Mouse (Mus musculus) hindbrain, embryonic 13.5 days (tissue): ENCODE results near the gene Gm20431. TPM values are rescaled to one million over a fixed set of nuclear protein-coding genes. Genes with fewer than 3 reads are reported as not detected.
"Not testable (repeated sequence)": the region's sequence is repeated elsewhere in the genome, so short reads cannot be mapped to it uniquely, and the experiment has no call there.

Experiments
- ATAC-seq: fragments of 200-750 bp; cut with Nextera tagmentation; 2 replicates; pipeline ENCODE4 v1.8.0; 2017; ENCODE audit warnings: moderate TSS enrichment; ENCODE audit not compliant: low FRiP score
- H3K27ac ChIP-seq: fragments of 300-500 bp; sonication (generic); 2 replicates; pipeline ENCODE4 v1.5.1; 2015; ENCODE audit warnings: inconsistent platforms, mild to moderate bottlenecking, moderate library complexity
- H3K27me3 ChIP-seq: fragments of 300-500 bp; sonication (generic); 2 replicates; pipeline ENCODE4 v1.6.1; 2015; ENCODE audit warnings: mild to moderate bottlenecking, inconsistent platforms
- H3K36me3 ChIP-seq: fragments of 300-500 bp; sonication (generic); 2 replicates; pipeline ENCODE4 v1.6.1; 2015; ENCODE audit warnings: mild to moderate bottlenecking, inconsistent platforms
- H3K4me1 ChIP-seq: fragments of 300-500 bp; sonication (generic); replicated peaks from 2 replicates; pipeline ENCODE4 v1.6.1; 2015; ENCODE audit warnings: inconsistent platforms
- H3K4me2 ChIP-seq: fragments of 300-500 bp; sonication (generic); 2 replicates; pipeline ENCODE4 v1.6.1; 2015; ENCODE audit warnings: inconsistent platforms, mild to moderate bottlenecking, moderate library complexity
- H3K4me3 ChIP-seq: fragments of 300-500 bp; sonication (generic); 2 replicates; pipeline ENCODE4 v1.5.1; 2015; ENCODE audit warnings: mild to moderate bottlenecking, inconsistent platforms
- H3K9ac ChIP-seq: fragments of 300-500 bp; sonication (generic); 2 replicates; pipeline ENCODE4 v1.6.1; 2015; ENCODE audit warnings: mild to moderate bottlenecking, inconsistent platforms
- H3K9me3 ChIP-seq: fragments of 300-500 bp; sonication (generic); 2 replicates; pipeline ENCODE4 v1.6.1; 2016; ENCODE audit warnings: inconsistent platforms
- WGBS: fragments of 180-500 bp; shearing (Covaris S2); methylation state at CpG from one replicate; pipeline ENCODE4 v1.1.7; 2015; 5-methylcytosine and 5-hydroxymethylcytosine counted together
- polyA plus RNA-seq: library from polyadenylated mRNA; unstranded; fragments of >200 nt; fragmentation: Nextera tagmentation; extraction: Ambion mirVana; gene quantifications from 2 replicates; pipeline ENCODE4 v1.2.1, GENCODE M21; 2015

Gene Gm20431
- polyA plus RNA-seq, 1 experiment from 2014 or later, result 11.0 TPM

DNA sequence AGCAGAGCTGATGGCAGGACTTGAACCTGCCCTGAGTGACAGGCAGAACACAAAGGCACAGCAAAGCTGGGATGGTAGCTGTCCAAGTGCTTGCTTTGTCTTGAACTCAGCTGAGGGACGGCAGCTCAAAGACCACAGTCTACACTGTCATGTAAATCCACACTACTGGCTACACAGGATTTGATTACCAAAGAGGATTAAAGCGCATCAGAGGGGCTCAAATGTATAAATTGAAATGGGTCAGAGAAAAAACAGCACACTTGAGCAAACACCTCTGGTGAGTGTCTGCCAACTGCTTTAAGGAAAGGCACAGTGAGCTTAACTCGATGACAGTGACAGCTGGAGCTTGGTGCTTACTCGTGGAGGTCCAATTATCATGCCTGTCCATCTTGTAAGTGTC, 43.8 kb downstream of the Gm20431 start:
- Histone ChIP-seq H3K9ac (no peak overlapping the region), H3K9me3 (no peaks in the 10 kb centered on the region), H3K27ac (no peak overlapping the region), H3K36me3 (peaks cover 51% of the 10 kb centered on the region), H3K27me3 (no peaks in the 10 kb centered on the region), H3K4me1 (peaks cover 24% of the 10 kb centered on the region), H3K4me2 (no peak overlapping the region), H3K4me3 (no peak overlapping the region)
- ATAC-seq, result no peak
- WGBS, result 52% methylated on average over 4 of the region's 4 CpGs

DNA sequence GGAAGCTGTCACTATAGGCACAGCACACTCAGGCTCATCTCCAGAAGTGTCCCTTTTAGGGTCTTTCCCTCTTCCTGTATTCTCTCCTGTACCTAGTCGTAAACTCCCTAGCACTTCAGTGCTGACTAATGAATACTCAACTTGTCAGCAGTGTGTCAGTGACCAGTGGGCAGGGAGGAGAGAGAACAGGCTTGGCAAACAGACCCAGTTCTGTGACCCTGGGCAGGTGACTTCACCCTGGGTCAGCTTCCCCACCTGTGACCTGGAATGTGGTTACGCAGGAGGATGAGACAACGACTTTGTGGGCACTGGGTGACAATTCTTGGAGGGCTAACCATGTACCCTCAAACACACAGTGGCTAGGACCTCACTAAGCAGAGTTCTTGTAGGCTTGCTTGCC, 44.3 kb downstream of the Gm20431 start:
- Histone ChIP-seq H3K27me3 (no peaks in the 10 kb centered on the region), H3K4me3 (no peak overlapping the region), H3K9ac (no peak overlapping the region), H3K4me2 (no peak overlapping the region), H3K4me1 (peaks cover 20% of the 10 kb centered on the region), H3K36me3 (peaks cover 55% of the 10 kb centered on the region), H3K27ac (no peak overlapping the region), H3K9me3 (no peaks in the 10 kb centered on the region)
- 94% methylated on average over 3 of the region's 3 CpGs for WGBS
- no peak for ATAC-seq

DNA sequence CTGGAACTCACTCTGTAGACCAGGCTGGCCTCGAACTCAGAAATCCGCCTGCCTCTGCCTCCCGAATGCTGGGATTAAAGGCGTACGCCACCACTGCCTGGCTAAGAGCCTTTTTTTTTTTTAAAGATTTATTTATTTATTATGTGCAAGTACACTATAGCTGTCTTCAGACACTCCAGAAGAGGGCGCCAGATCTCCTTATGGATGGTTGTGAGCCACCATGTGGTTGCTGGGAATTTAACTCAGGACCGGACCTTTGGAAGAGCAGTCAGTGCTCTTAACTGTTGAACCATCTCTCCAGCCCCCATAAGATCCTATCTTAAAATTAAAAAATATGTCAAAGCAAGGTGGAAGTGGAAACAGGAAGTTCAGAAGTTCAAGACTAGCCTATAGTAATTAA, 48.0 kb downstream of the Gm20431 start:
- H3K9me3 ChIP-seq, H3K9ac ChIP-seq, H3K27ac ChIP-seq, ATAC-seq, H3K27me3 ChIP-seq, H3K4me2 ChIP-seq, H3K4me3 ChIP-seq, H3K4me1 ChIP-seq: not testable (repeated sequence)
- 94% methylated on average over 7 of the region's 7 CpGs for WGBS
- H3K36me3 ChIP-seq, result peaks cover 77% of the 10 kb centered on the region

DNA sequence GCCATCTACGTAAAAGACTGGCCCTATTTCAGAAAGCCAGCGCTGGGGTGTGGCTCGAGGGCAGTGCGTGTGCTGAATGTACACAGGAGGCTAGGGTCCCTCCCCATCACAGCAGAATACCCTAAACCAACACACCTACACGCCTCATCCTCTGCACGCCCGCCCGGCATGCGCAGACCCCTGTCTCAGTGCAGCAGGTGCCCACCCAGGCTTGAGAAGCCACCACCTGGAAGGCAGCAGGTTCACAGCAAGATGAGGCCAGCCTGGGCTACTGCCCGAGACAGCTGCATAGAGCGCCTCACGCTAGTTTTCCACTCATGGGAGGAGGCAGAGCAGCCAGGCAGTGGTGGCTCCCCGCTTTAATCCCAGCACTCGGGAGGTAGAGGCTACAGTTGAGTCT, 49.2 kb downstream of the Gm20431 start:
- 95% methylated on average over 14 of the region's 14 CpGs for WGBS

DNA sequence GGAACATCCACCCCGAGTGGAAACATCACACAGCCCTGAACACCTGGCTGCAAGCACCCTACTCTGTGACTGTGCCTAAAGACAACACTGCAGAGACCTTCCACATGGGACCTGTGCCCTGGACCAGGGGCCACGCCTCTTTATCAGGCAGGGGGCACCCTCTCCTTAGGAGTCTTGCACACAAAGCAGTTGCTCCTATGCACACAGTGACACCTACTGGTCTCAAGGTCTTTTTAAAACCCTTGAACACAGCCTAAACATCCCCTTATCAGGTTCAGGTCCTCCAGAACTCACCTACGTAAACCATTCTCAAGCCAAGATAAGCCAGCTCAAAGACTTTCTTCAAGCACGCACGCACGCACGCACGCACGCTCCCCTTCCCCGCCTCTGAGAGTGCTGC, 50.0 kb downstream of the Gm20431 start:
- no peak overlapping the region for H3K9ac ChIP-seq
- no peaks in the 10 kb centered on the region for H3K9me3 ChIP-seq
- no peak for ATAC-seq
- no peak overlapping the region for H3K27ac ChIP-seq
- H3K4me1 ChIP-seq, result no peaks in the 10 kb centered on the region
- WGBS, result 94% methylated on average over 10 of the region's 10 CpGs
- H3K4me3 ChIP-seq, result no peak overlapping the region
- peaks cover 78% of the 10 kb centered on the region for H3K36me3 ChIP-seq
- H3K27me3 ChIP-seq, result no peaks in the 10 kb centered on the region
- H3K4me2 ChIP-seq, result no peak overlapping the region

More for the DNA sequence above, 49.2 kb downstream of the Gm20431 start:
- Histone ChIP-seq H3K27ac (no peak overlapping the region), H3K4me3 (no peak overlapping the region), H3K27me3 (no peaks in the 10 kb centered on the region), H3K4me2 (no peak overlapping the region), H3K4me1 (no peaks in the 10 kb centered on the region), H3K9ac (no peak overlapping the region), H3K9me3 (no peaks in the 10 kb centered on the region), H3K36me3 (peaks cover 78% of the 10 kb centered on the region)
- ATAC-seq, result no peak

DNA sequence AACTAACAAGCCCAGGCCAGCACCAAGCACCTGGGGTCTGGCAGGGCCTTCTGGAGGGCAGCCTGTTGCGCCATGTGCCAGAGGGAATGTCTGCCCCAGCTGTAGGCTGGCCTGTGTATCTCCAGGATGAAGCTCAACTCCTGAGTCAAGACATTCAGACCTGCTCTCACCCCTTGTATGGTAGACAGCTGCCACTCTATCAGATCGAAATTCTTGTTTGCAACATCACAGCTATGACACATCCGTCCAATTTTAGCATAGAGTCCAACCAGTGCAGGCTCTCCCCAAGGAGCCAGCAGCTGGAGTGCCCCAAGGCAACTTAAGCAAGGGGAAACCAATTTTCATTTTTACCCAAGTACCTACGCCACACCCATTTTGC, 54.6 kb downstream of the Gm20431 start:
- 85% methylated on average over 4 of the region's 4 CpGs for WGBS

DNA sequence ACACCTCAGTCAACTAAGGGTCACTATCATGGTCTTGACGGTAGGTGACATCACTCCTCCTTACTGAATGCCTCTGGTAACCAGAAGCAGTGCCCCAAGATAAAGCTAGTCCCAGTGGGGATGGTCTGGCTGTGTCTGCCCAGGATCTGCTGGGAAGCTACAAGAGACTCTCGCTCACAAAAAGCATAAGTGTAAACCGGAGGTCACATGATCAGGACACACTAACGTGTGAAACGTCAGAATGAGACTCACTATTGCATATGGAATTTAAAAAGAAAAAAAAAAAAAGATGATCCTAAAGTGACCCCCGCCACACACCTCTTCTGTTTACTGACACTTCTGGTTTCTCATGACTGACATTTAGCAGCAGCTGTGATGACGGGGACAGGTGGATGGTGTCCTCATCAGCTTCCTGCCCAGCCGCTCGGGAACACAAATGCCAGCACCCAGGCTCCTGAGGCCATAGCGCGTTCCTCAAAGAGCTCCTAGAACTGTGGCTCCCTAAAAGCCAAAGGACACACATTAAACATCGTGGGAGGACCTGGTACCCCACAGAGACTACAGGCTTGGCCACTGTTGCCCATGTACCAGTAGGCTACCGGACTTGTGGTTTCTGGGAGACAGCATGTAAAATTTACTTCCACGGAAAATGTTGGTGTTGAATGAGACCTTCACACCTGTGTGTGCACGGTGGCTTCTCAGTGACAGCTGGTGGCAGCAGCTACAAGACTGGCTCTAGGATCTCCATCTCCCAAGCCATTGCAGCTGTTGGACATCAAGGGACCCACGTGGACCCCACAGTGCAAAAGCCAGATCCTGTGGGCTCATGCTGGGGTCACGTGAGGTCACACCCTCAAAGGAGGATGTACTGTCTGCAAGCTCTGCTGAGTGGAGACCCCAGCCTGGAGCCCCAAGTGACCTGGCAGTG, 55.2 kb downstream of the Gm20431 start:
- H3K27ac ChIP-seq, result no peak overlapping the region
- peaks cover 22% of the 10 kb centered on the region; the same call in 1 of the 2 replicates for H3K27me3 ChIP-seq
- H3K4me3 ChIP-seq, result no peak overlapping the region
- H3K4me1 ChIP-seq, result peaks cover 3% of the 10 kb centered on the region
- 84% methylated on average over 17 of the region's 17 CpGs for WGBS
- H3K4me2 ChIP-seq, result no peak overlapping the region
- H3K9me3 ChIP-seq, result no peaks in the 10 kb centered on the region
- ATAC-seq, result no peak
- H3K9ac ChIP-seq, result no peak overlapping the region
- peaks cover 35% of the 10 kb centered on the region for H3K36me3 ChIP-seq

More for the DNA sequence above, 54.6 kb downstream of the Gm20431 start:
- H3K4me1 ChIP-seq, result peaks cover 3% of the 10 kb centered on the region
- no peak overlapping the region for H3K9ac ChIP-seq
- no peaks in the 10 kb centered on the region for H3K9me3 ChIP-seq
- H3K4me3 ChIP-seq, result no peak overlapping the region
- H3K4me2 ChIP-seq, result no peak overlapping the region
- H3K27me3 ChIP-seq, result peaks cover 21% of the 10 kb centered on the region; the same call in 1 of the 2 replicates
- peaks cover 35% of the 10 kb centered on the region for H3K36me3 ChIP-seq
- ATAC-seq, result no peak
- H3K27ac ChIP-seq, result no peak overlapping the region

DNA sequence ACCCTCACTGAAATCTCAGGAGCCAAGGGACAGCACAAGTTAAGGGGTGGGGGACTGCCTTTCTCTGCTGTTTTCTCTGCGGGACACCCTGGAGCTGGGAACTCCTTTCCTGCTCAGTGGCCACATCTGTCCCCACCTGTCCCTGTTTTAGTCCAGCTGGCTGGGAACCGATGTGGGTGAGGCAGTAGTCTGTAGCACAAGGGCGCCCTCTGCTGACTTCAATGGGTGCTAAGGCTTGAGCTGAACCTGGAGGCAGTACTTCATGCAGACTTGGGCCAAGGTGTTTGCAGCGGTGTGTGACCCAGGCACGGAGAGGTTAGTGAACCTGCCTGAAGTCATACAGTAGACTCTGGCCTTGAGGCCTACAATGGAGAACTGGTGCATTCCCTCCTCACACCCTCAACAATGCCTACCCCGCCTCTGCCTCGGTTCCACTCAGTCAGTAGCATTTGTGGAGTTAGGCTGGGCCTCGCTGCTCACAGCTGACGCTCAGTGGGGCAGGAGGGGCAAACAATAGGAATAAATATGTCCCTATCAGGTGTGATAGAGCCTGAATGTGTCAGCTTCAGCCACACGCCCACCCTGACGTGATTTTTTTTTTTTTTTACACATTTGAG, 56.0 kb downstream of the Gm20431 start:
- H3K9me3 ChIP-seq, result no peaks in the 10 kb centered on the region
- WGBS, result 32% methylated on average over 11 of the region's 11 CpGs
- H3K4me1 ChIP-seq, result peaks cover 3% of the 10 kb centered on the region
- H3K4me3 ChIP-seq, result no peak overlapping the region
- peak; percentile 86 for ATAC-seq
- H3K36me3 ChIP-seq, result peaks cover 30% of the 10 kb centered on the region
- H3K27me3 ChIP-seq, result peaks cover 23% of the 10 kb centered on the region; the same call in 1 of the 2 replicates
- H3K27ac ChIP-seq, result no peak overlapping the region
- no peak overlapping the region for H3K4me2 ChIP-seq
- no peak overlapping the region for H3K9ac ChIP-seq

DNA sequence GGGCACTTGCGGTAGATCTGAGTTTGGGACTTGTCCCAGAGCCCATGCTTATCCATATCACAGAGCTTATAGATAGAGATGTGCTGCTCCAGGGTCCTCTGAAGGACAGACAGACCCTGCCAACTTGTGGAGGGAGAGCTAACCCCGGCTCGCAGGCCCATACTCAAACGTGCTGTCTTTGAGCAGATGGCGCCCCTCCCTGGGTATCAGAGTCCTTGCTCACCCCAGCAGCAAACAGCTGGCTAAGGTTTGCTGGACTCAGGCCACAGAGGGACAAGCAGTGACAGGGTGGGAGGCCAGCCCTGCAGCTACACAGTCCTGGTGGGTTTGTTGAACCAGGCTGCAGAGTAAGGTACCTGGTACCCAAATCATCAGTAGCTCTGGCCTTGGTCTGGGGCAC, 58.3 kb downstream of the Gm20431 start:
- Histone ChIP-seq H3K9me3 (no peaks in the 10 kb centered on the region), H3K27ac (no peak overlapping the region), H3K4me2 (no peak overlapping the region), H3K27me3 (peaks cover 35% of the 10 kb centered on the region), H3K9ac (no peak overlapping the region), H3K36me3 (peaks cover 17% of the 10 kb centered on the region), H3K4me1 (peaks cover 3% of the 10 kb centered on the region), H3K4me3 (no peak overlapping the region)
- ATAC-seq, result no peak
- 52% methylated on average over 5 of the region's 5 CpGs for WGBS

DNA sequence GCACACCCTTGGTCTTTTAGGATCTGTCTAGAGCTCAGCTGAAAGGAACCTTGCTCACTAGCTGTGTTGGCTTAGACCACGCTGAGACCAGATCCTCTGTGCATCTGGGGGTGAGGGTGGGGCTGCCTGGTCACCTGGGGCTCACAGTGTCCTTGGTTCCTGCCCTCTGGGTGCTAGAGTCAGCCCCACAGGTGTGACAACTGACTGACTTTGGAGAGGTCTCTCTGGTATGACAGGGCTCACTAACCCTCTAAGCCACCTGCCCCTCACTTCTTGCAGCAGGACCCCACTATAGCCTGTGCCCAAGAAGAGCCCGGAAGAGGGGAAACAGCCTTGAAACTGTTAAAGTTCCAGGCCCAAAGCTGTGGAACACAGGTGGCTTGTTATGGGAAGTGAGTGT, 58.9 kb downstream of the Gm20431 start:
- no peak for ATAC-seq
- H3K27ac ChIP-seq, result no peak overlapping the region
- WGBS, result 78% methylated on average over 2 of the region's 2 CpGs

DNA sequence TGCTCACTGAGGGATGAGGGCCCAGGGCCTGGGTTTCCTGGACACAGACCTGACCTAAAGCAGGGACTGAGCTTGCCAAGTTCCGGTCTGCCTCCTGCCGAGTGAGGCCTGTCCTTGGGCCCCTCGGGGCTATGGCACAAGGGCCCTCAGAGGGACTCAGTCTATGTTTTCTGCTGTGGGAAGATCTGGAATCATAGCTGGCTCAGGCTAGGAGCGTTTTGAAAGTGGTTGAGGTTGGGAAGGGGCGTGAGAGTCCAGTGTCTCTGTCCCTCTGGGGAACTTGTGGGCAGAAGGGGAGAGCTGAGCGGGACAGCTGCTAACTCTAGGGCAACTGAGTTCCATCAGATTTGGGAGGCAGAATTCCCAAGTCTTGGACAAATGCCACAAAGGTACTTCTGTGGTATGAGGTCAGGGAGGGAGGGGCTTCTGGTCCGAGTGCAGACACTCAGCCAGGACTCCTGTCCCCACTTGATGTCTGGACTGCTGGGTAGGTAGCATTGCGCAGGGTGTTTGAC, 60.8 kb downstream of the Gm20431 start:
- peaks cover 23% of the 10 kb centered on the region for H3K4me1 ChIP-seq
- H3K4me2 ChIP-seq, result no peak overlapping the region
- H3K9ac ChIP-seq, result no peak overlapping the region
- H3K36me3 ChIP-seq, result no peaks in the 10 kb centered on the region
- H3K4me3 ChIP-seq, result no peak overlapping the region
- no peak overlapping the region for H3K27ac ChIP-seq
- 74% methylated on average over 8 of the region's 8 CpGs for WGBS
- H3K9me3 ChIP-seq, result no peaks in the 10 kb centered on the region
- H3K27me3 ChIP-seq, result peaks cover 55% of the 10 kb centered on the region
- no peak for ATAC-seq

More for the DNA sequence above, 58.9 kb downstream of the Gm20431 start:
- H3K36me3 ChIP-seq, result peaks cover 13% of the 10 kb centered on the region
- H3K9me3 ChIP-seq, result no peaks in the 10 kb centered on the region
- H3K4me1 ChIP-seq, result peaks cover 7% of the 10 kb centered on the region
- no peak overlapping the region for H3K4me3 ChIP-seq
- no peak overlapping the region for H3K9ac ChIP-seq
- peaks cover 41% of the 10 kb centered on the region for H3K27me3 ChIP-seq
- no peak overlapping the region for H3K4me2 ChIP-seq

DNA sequence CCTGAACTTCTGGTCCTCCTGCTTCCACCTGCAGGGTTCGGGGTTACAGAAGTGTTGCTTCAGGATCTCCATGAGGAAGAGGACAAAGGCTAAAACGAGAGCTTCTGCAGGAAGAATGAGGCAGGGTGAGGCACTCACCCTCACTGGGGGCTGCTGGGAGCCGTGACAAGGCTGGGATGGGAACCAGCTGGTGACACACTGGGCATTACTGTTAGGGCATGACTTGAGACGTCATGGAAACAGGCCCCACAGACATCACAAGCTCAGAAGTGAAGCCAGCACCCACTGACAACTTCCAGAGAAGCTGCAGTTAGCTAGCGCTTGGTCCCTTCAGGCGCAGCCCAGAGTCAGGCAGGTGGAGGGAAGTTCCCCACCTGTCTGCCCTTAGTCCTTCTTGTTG, 61.4 kb downstream of the Gm20431 start:
- 66% methylated on average over 6 of the region's 6 CpGs for WGBS

More for the DNA sequence above, 61.4 kb downstream of the Gm20431 start:
- Histone ChIP-seq H3K27ac (no peak overlapping the region), H3K4me3 (no peak overlapping the region), H3K4me2 (no peak overlapping the region), H3K36me3 (no peaks in the 10 kb centered on the region), H3K9me3 (no peaks in the 10 kb centered on the region), H3K27me3 (peaks cover 55% of the 10 kb centered on the region), H3K4me1 (peaks cover 20% of the 10 kb centered on the region), H3K9ac (no peak overlapping the region)
- ATAC-seq, result no peak
